Mouse (Mus musculus): ENCODE data around the gene Mical3. TPM values are rescaled to one million over a fixed set of nuclear protein-coding genes. Genes with fewer than 3 reads are reported as not detected.

The Mical3 gene
- total and polyA plus RNA-seq, 2 experiments from 2014 or later = 17.5 to 78.7 TPM

DNA sequence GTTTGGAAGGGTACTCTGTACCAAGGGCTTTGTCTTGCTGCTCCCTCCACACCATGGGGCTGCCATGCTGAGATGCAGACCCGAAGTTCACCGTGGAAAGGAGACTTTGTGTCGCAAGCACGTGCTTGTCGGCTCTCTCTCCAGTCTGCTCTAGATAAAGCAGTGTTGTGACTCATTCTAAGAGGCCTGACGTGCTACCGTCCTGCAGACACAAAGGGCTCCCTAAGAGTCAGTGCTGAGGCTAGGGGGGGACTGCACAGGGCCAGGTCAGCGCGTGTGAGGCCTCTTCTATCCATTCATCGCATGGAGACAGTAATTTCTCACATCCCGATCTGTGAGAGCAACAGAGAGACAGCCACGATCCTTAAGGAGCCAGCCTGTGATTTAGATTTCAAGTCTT, 95.5 kb downstream of the Mical3 start:
- no peak overlapping the region for H3K27ac ChIP-seq (ENCODE audit: low read depth, low read length)
- peaks cover 6% of the 10 kb centered on the region; the same call in 1 of the 2 replicates for H3K4me1 ChIP-seq (ENCODE audit: insufficient read depth)
- H3K9me3 ChIP-seq (ENCODE audit: low read length) = no peaks in the 10 kb centered on the region
- no peak for TF ChIP-seq CTCF (IDR thresholded peaks at IDR 0.05; ENCODE audit: low read depth)
- no peak for DNase-seq
- no peaks in the 10 kb centered on the region for H3K27me3 ChIP-seq (ENCODE audit: insufficient read depth, low read length)
- H3K4me3 ChIP-seq (ENCODE audit: low read depth, low read length) = no peak overlapping the region
- 61% methylated on average over 12 of the region's 12 CpGs for WGBS
- peaks cover 82% of the 10 kb centered on the region for H3K36me3 ChIP-seq (ENCODE audit: insufficient read depth)
- no peak for ATAC-seq
- no peak overlapping the region for H3K4me2 ChIP-seq (ENCODE audit: low read depth)
- H3K9ac ChIP-seq = no peak overlapping the region

DNA sequence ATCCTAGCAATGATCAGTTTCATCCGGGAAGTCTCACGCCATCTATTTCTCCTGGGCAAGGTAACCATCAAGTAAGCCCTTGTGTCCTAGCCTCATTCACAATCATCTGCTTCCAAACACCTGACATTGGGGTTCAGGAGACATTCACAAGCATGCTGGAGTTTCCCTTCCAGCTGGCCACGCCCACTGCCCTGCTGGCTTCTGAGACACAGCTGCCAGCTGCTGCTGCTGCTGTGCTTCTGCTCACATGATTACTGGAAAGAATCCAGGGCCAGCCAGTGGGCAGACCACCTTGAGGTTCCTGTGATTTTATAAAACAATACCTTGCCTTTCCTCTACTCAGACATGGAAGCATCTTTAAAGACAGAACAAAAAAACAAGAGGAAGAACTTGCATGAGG, 97.5 kb downstream of the Mical3 start:
- H3K27ac ChIP-seq (ENCODE audit: low read depth, low read length) = no peak overlapping the region

DNA sequence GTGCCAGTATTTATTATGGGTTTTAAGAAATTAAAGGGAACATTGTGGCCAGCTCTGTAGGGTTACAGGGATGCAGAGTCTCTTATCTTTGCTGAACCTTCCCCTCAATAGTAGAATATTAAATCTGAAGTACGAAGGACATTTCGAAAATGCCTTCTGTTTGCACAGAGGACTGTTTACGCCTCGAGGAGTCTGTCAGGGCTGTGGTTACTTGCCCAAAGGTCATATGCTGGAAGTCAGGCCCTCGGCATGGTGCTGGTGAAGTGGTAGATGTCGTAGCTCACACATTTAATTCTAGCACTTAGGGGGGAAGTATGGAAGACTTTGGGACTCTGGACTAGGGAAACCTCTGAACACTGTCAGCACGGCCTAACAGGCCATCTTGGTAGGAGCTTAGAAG, 99.4 kb downstream of the Mical3 start:
- WGBS = 94% methylated on average over 7 of the region's 7 CpGs
- peaks cover 5% of the 10 kb centered on the region; the same call in 1 of the 2 replicates for H3K4me1 ChIP-seq (ENCODE audit: insufficient read depth)
- H3K9me3 ChIP-seq (ENCODE audit: low read length) = no peaks in the 10 kb centered on the region
- TF ChIP-seq CTCF (IDR thresholded peaks at IDR 0.05; ENCODE audit: low read depth) = no peak
- H3K36me3 ChIP-seq (ENCODE audit: insufficient read depth) = peaks cover 75% of the 10 kb centered on the region
- H3K27me3 ChIP-seq (ENCODE audit: insufficient read depth, low read length) = no peaks in the 10 kb centered on the region
- no peak overlapping the region for H3K4me2 ChIP-seq (ENCODE audit: low read depth)
- DNase-seq (no peak), ATAC-seq (no peak)
- no peak overlapping the region for H3K27ac ChIP-seq (ENCODE audit: low read depth, low read length)
- H3K9ac ChIP-seq = no peak overlapping the region
- H3K4me3 ChIP-seq (ENCODE audit: low read depth, low read length) = no peak overlapping the region

More for the DNA sequence above, 97.5 kb downstream of the Mical3 start:
- no peak for TF ChIP-seq CTCF (IDR thresholded peaks at IDR 0.05; ENCODE audit: low read depth)
- no peaks in the 10 kb centered on the region for H3K27me3 ChIP-seq (ENCODE audit: insufficient read depth, low read length)
- DNase-seq (no peak), ATAC-seq (no peak)
- 90% methylated on average over 3 of the region's 3 CpGs for WGBS
- H3K4me2 ChIP-seq (ENCODE audit: low read depth) = no peak overlapping the region
- H3K9ac ChIP-seq = no peak overlapping the region
- H3K4me1 ChIP-seq (ENCODE audit: insufficient read depth) = no peaks in the 10 kb centered on the region
- H3K9me3 ChIP-seq (ENCODE audit: low read length) = no peaks in the 10 kb centered on the region
- no peak overlapping the region for H3K4me3 ChIP-seq (ENCODE audit: low read depth, low read length)
- peaks cover 87% of the 10 kb centered on the region for H3K36me3 ChIP-seq (ENCODE audit: insufficient read depth)

DNA sequence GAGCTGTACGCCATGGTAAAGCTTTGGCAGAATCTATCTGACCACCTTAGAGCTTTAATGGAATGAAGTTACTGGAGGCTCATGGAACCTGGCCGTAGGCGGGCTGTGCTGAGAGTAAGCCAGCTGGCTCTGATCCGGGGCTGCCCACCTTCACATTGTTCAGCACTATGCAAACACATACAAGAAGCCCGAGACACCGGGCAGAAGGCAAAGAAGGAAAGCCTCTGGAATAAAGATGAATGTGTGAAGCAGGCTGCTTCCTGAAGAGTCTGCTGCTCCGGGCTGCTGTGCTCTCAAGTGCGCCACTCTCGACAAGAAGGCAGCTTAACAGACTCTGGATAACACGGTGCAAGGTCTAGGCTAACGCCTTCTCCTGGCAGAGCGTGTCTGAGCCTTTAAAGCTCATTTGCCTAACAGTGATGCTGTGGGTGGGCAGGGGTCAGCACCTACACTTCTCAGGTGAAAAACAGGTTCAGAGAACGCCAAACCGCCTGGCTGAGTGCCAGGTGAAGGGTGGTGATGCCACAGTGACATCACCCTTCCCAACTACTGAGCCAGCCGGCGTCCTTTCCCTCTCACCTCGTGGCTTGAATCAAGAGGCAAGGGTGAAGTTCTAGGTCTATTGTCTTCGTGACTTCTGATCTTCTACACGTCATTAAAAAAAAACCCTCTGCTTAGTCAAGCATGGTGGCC, 100.8 kb downstream of the Mical3 start:
- Histone ChIP-seq H3K4me3 (ENCODE audit: low read depth, low read length) (no peak overlapping the region), H3K36me3 (ENCODE audit: insufficient read depth) (peaks cover 70% of the 10 kb centered on the region), H3K27me3 (ENCODE audit: insufficient read depth, low read length) (no peaks in the 10 kb centered on the region), H3K4me1 (ENCODE audit: insufficient read depth) (peaks cover 5% of the 10 kb centered on the region; the same call in 1 of the 2 replicates), H3K9me3 (ENCODE audit: low read length) (no peaks in the 10 kb centered on the region), H3K4me2 (ENCODE audit: low read depth) (no peak overlapping the region), H3K9ac (no peak overlapping the region), H3K27ac (ENCODE audit: low read depth, low read length) (no peak overlapping the region)
- no peak for DNase-seq
- ATAC-seq = no peak
- no peak for TF ChIP-seq CTCF (IDR thresholded peaks at IDR 0.05; ENCODE audit: low read depth)
- 84% methylated on average over 19 of the region's 19 CpGs for WGBS

DNA sequence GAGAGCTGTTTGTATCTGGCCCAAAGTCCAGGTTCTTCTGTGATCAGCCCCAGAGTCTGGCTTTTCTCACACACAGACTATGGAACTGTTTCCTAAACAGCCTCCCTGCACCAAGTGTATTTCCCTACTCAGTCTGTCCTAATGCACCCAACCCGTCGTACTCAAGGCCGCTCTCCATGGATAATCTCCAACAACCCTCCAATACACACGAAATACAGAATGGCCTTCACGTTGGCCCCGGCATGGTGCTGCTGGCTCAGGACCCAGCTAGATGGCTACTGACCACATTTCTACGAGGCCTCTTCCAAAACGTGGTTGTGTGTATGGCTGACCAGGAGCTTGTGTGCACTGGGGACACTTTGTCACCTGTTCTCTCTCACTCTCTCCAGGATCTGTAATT, 102.3 kb downstream of the Mical3 start:
- DNase-seq = no peak
- 94% methylated on average over 8 of the region's 8 CpGs for WGBS
- no peaks in the 10 kb centered on the region for H3K9me3 ChIP-seq (ENCODE audit: low read length)
- no peak overlapping the region for H3K27ac ChIP-seq (ENCODE audit: low read depth, low read length)
- H3K36me3 ChIP-seq (ENCODE audit: insufficient read depth) = peaks cover 70% of the 10 kb centered on the region
- ATAC-seq = no peak
- no peak overlapping the region for H3K4me3 ChIP-seq (ENCODE audit: low read depth, low read length)
- no peaks in the 10 kb centered on the region for H3K27me3 ChIP-seq (ENCODE audit: insufficient read depth, low read length)
- H3K4me1 ChIP-seq (ENCODE audit: insufficient read depth) = peaks cover 5% of the 10 kb centered on the region; the same call in 1 of the 2 replicates
- TF ChIP-seq CTCF (IDR thresholded peaks at IDR 0.05; ENCODE audit: low read depth) = no peak
- no peak overlapping the region for H3K4me2 ChIP-seq (ENCODE audit: low read depth)
- H3K9ac ChIP-seq = no peak overlapping the region

DNA sequence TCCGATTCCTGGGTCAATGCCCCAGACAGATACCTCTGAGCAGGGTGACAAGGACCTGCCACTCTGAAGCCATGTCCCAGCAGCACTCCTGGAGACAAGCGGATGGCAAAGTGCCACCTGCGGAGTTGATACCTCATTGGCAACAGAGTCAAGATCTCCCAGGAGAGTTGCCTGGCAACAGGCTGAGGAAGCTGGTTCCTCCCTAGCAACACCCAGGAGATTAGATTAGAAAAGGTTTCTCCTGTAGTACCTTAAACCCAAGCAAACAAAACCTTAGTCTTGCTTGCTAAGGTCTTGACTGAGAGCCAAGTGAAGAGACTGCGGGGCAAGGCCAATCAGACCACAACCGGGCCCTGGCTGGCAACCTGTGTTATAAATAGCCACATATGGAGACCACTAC, 103.5 kb downstream of the Mical3 start:
- 41% methylated on average over 5 of the region's 5 CpGs for WGBS
- no peak overlapping the region for H3K9ac ChIP-seq
- peak; percentile 64 for DNase-seq
- H3K9me3 ChIP-seq (ENCODE audit: low read length) = no peaks in the 10 kb centered on the region
- H3K27me3 ChIP-seq (ENCODE audit: insufficient read depth, low read length) = no peaks in the 10 kb centered on the region
- no peak for TF ChIP-seq CTCF (IDR thresholded peaks at IDR 0.05; ENCODE audit: low read depth)
- no peak overlapping the region for H3K4me2 ChIP-seq (ENCODE audit: low read depth)
- H3K27ac ChIP-seq (ENCODE audit: low read depth, low read length) = peak overlapping the region; percentile 15; the same call in 1 of the 2 replicates
- peak; percentile 64 for ATAC-seq
- H3K36me3 ChIP-seq (ENCODE audit: insufficient read depth) = peaks cover 70% of the 10 kb centered on the region
- H3K4me1 ChIP-seq (ENCODE audit: insufficient read depth) = peaks cover 5% of the 10 kb centered on the region; the same call in 1 of the 2 replicates
- no peak overlapping the region for H3K4me3 ChIP-seq (ENCODE audit: low read depth, low read length)

DNA sequence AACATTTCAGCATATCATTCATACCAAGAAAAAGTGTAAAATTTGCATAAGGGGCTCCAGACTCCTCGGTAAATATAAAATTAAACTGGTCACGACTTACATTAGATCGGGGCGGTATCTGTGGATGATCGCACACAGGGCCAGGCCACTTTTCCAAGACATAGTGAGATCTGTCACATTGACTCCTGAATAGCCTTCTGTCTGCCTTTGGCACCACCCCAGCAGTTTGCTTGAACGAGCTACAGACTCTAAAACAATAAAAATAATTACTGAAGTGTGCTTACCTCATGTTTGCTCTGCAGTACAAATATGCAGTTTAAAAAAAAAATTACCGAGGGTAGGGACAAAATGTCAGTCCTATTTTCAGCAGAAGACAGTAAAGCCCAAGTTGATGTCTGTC, 103.9 kb downstream of the Mical3 start:
- WGBS = 36% methylated on average over 7 of the region's 7 CpGs
- no peak for ATAC-seq

More for the DNA sequence above, 103.9 kb downstream of the Mical3 start:
- no peak overlapping the region for H3K9ac ChIP-seq
- no peak overlapping the region for H3K27ac ChIP-seq (ENCODE audit: low read depth, low read length)
- TF ChIP-seq CTCF (IDR thresholded peaks at IDR 0.05; ENCODE audit: low read depth) = no peak
- H3K4me3 ChIP-seq (ENCODE audit: low read depth, low read length) = no peak overlapping the region
- no peaks in the 10 kb centered on the region for H3K27me3 ChIP-seq (ENCODE audit: insufficient read depth, low read length)
- H3K4me1 ChIP-seq (ENCODE audit: insufficient read depth) = peaks cover 5% of the 10 kb centered on the region; the same call in 1 of the 2 replicates
- H3K9me3 ChIP-seq (ENCODE audit: low read length) = no peaks in the 10 kb centered on the region
- DNase-seq = no peak
- H3K36me3 ChIP-seq (ENCODE audit: insufficient read depth) = peaks cover 70% of the 10 kb centered on the region
- no peak overlapping the region for H3K4me2 ChIP-seq (ENCODE audit: low read depth)

Measured in forebrain, postnatal 0 days (tissue).